Mouse (Mus musculus): ENCODE measurements around the gene Arhgap21.

- TF ChIP-seq CTCF (IDR thresholded peaks at IDR 0.05; ENCODE audit: low read depth) (no peak), EP300 (IDR thresholded peaks at IDR 0.05; ENCODE audit: low read depth) (no peak)
Measured at GRCm38 (mm10) chr2:20990907-20991306, 22.2 kb upstream of the Arhgap21 start.
